Mouse (Mus musculus) MEL (cell line): Measurements from ENCODE around the gene 1500009C09Rik. TPM values are rescaled to one million over a fixed set of nuclear protein-coding genes. Genes with fewer than 3 reads are reported as not detected.
A peak's percentile ranks its signal among the peaks of the same experiment; 100 is the strongest.

Source experiments
- DNase-seq: peaks from one replicate; pipeline ENCODE4 v3.0.0; 2011; ENCODE audit warnings: low read depth, low spot score
- H3K27ac ChIP-seq: 2 replicates; pipeline ENCODE4 v1.5.1; 2012; ENCODE audit warnings: low read depth, mild to moderate bottlenecking, control low read depth, low read length, moderate library complexity; ENCODE audit not compliant: control insufficient read depth
- H3K27me3 ChIP-seq, 2 experiments: fragments of 150-350 bp in 1 of 2; sonication (generic) in 1 of 2; 2 replicates each; pipeline ENCODE4 v1.6.1; 2012; ENCODE audit warnings: low read length in 2 of 2, mild to moderate bottlenecking in 2 of 2, improper control_type of control experiment in 1 of 2, moderate library complexity in 1 of 2; ENCODE audit not compliant: insufficient read depth in 2 of 2, control insufficient read depth in 1 of 2
- H3K36me3 ChIP-seq, 2 experiments: 2 replicates each; pipeline ENCODE4 v1.6.1; 2012 to 2014; ENCODE audit warnings: low read length in 2 of 2, improper control_type of control experiment in 1 of 2, inconsistent platforms in 1 of 2, mild to moderate bottlenecking in 1 of 2; ENCODE audit not compliant: insufficient read depth in 2 of 2, control insufficient read depth in 1 of 2
- H3K4me1 ChIP-seq, 2 experiments: fragments of 150-350 bp in 1 of 2; sonication (generic) in 1 of 2; 2 replicates each; pipeline ENCODE4 v1.6.1; 2012; ENCODE audit warnings: low read length in 2 of 2, improper control_type of control experiment in 1 of 2, mild to moderate bottlenecking in 1 of 2; ENCODE audit not compliant: insufficient read depth in 2 of 2, control insufficient read depth in 1 of 2
- H3K4me3 ChIP-seq, 2 experiments: fragments of 150-350 bp in 1 of 2; sonication (generic) in 1 of 2; 2 replicates each; pipeline ENCODE4 v1.5.1; 2012; ENCODE audit warnings: low read depth in 2 of 2, low read length in 2 of 2, mild to moderate bottlenecking in 2 of 2, moderate library complexity in 2 of 2, control low read depth in 1 of 2, improper control_type of control experiment in 1 of 2; ENCODE audit not compliant: control insufficient read depth in 1 of 2, insufficient read depth in 1 of 2
- H3K79me2 ChIP-seq: 2 replicates; pipeline ENCODE4 v1.6.1; 2012; ENCODE audit warnings: mild to moderate bottlenecking, low read length, moderate library complexity; ENCODE audit not compliant: control insufficient read depth, poor library complexity, insufficient read depth
- H3K9ac ChIP-seq: 2 replicates; pipeline ENCODE4 v1.6.1; 2012; ENCODE audit warnings: low read depth, mild to moderate bottlenecking, control low read depth, low read length, moderate library complexity; ENCODE audit not compliant: control insufficient read depth, poor library complexity, severe bottlenecking
- H3K9me3 ChIP-seq: fragments of 150-350 bp; sonication (generic); replicated peaks from 2 replicates; pipeline ENCODE4 v1.6.1; 2012; ENCODE audit warnings: mild to moderate bottlenecking, low read length, improper control_type of control experiment, moderate library complexity; ENCODE audit not compliant: insufficient read depth
- BHLHE40 ChIP-seq: IDR thresholded peaks from 2 replicates; pipeline ENCODE4 v1.6.1; 2012; ENCODE audit warnings: low read depth, mild to moderate bottlenecking, inconsistent platforms, low read length, improper control_type of control experiment, borderline replicate concordance
- GATA1 ChIP-seq: IDR thresholded peaks from 2 replicates; pipeline ENCODE4 v1.6.1; 2011; ENCODE audit warnings: low read depth, low read length, improper control_type of control experiment
- JUND ChIP-seq: IDR thresholded peaks from 2 replicates; pipeline ENCODE4 v1.6.1; 2011; ENCODE audit warnings: low read depth, mild to moderate bottlenecking, improper control_type of control experiment, low read length
- MAX ChIP-seq: IDR thresholded peaks from 2 replicates; pipeline ENCODE4 v1.6.1; 2011; ENCODE audit warnings: low read length, improper control_type of control experiment
- POLR2A ChIP-seq, 2 experiments: IDR thresholded peaks; 2 replicates each; pipeline ENCODE4 v1.6.1; 2011 to 2012; ENCODE audit warnings: low read length in 2 of 2, mild to moderate bottlenecking in 2 of 2, control low read depth in 1 of 2, improper control_type of control experiment in 1 of 2, low read depth in 1 of 2, moderate library complexity in 1 of 2; ENCODE audit not compliant: control insufficient read depth in 1 of 2, insufficient read depth in 1 of 2, poor library complexity in 1 of 2
- SIN3A ChIP-seq: IDR thresholded peaks from 2 replicates; pipeline ENCODE4 v1.6.1; 2012; ENCODE audit warnings: low read length, improper control_type of control experiment, inconsistent platforms
- USF1 ChIP-seq: IDR thresholded peaks from 2 replicates; pipeline ENCODE4 v1.6.1; 2014; ENCODE audit warnings: low read depth, mild to moderate bottlenecking, inconsistent platforms, low read length, improper control_type of control experiment, moderate library complexity
- ZKSCAN1 ChIP-seq: IDR thresholded peaks from 2 replicates; pipeline ENCODE4 v1.6.1; 2012; ENCODE audit warnings: low read depth, mild to moderate bottlenecking, inconsistent platforms, low read length, improper control_type of control experiment, moderate library complexity
- ZMIZ1 ChIP-seq: IDR thresholded peaks from 2 replicates; pipeline ENCODE4 v1.6.1; 2012; ENCODE audit warnings: low read depth, mild to moderate bottlenecking, inconsistent platforms, low read length, improper control_type of control experiment, moderate library complexity
- polyA plus RNA-seq, 2 experiments: library from polyadenylated mRNA; stranded (reverse) in 1 of 2; unstranded in 1 of 2; fragments of >175 nt in 1 of 2; fragments of >200 nt in 1 of 2; gene quantifications; 2 replicates each; pipeline versions ENCODE4 v1.2.1 to v1.2.4; 2012; ENCODE audit warnings: low replicate concordance in 2 of 2, low read depth in 1 of 2; ENCODE audit not compliant: insufficient read length in 2 of 2, insufficient read depth in 1 of 2, missing spikeins in 1 of 2
- total RNA-seq: library from RNA; depleted of rRNA; stranded (reverse); fragments of 300-350 nt; gene quantifications from 2 replicates; pipeline ENCODE4 v1.2.3, GENCODE M21; 2012

1500009C09Rik gene
- total and polyA plus RNA-seq, 3 experiments, result not detected

DNA sequence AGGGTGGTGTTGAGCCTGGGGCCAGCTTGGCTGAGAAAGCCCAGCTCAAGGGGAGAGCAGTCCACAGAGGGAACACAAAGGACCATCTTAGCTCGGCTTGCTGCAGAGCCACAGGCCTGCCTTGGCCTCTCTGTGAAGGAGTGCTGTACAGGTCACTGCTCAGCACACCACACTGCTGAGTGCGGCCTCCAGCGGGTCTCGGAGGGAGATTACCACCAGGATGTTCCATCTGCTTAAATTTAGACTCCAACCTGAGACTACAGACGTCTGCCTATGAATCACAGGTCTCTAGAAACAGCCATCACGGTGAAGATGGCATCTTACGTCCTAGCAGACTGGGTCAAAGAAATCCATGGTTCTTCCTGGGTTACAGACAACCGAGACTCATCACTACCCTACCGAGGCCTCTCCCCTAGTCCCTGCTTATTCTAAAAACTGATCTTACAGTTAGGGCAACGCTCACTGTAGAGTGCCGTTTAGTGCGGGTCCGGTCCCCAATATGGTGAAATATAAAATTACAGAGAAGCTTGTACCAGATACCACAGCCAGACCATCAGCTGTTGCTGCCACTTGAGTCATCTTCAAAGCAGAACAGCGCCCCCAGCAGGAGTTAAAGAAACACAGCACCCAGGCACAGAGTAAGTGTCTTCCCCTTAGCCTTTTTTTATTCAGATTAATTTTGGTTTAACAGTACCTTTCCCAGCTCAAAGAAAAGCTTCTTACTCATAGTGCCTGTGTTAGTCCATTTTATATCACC is 30.9 kb upstream of the 1500009C09Rik start (continued):
- TF ChIP-seq ZMIZ1, result no peak

DNA sequence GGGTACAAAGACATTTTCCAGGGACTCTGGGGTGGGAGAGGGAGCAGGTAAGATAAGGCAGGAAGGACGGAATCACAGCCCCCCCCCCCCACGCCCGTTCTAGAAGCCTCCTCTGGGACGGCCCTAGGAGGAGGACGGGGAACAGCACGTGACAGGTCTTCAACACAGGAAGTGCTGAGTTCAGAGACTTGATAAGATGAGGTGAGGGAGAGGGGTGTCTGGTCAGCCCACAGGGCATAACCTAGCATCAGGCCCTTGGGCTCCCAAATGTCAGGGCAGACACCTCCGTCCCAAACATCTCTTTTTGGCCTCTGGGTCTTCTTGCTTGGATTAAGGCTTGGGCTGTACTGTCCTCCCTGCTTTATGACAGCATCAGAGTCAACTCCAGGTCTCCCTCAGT is 28.9 kb upstream of the 1500009C09Rik start:
- Histone ChIP-seq H3K9me3 (no peaks in the 10 kb centered on the region), H3K27me3 (no peaks in the 10 kb centered on the region), H3K27ac (no peak overlapping the region), H3K36me3 (peaks cover 0 to 7% of the 10 kb centered on the region in 2 experiments; a peak in 2 of 4 replicates), H3K9ac (no peak overlapping the region), H3K4me1 (peaks cover 0 to 24% of the 10 kb centered on the region in 2 experiments), H3K79me2 (no peaks in the 10 kb centered on the region), H3K4me3 (no peak overlapping the region)
- no peak for DNase-seq
- TF ChIP-seq ZKSCAN1, result no peak
- TF ChIP-seq USF1, result peak; percentile 62
- TF ChIP-seq BHLHE40, result no peak

DNA sequence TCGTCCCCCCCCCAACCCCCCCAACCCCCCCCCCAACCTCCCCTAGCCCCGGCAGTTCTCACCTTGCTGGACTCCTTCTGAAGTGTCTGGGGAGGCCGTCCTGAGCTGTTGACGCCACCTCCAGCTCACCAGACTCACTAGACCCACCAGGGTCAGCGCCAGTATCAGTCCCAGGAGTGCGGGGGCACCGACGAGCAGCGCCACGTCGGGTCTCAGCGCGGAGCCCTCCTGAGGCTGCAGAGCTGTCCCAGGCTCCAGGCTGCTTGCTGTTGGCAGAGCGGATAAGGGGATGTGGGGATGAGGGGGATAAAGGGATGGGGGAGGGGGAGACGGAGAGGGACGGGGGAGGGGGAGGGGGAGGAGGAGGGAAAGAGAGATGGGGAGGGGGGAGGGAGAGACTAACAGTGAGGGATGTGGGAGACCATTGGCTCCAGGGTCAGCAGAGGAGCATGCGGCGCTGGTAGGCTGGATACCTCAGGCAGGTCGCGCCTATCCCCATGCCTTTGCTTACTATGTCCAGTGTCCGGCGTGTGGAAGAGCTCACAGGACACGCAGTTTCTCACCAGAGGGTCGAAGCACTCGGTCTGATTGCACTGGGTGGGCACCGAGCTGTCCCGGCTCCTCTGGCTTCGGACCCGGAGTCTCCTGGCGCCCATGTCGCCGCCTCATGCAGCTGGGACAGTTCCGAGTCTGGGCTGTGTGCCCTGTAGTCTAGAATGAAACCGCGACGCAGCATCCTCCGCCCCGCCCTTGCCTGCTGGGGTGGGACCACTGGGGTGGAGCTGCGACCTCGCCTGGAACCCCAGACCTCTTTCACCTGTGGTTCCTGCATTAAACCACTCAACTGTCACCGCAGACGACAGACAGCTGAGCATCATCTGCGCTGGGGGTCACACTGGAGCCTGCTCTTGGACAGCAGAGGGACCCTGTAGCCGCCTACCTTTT is 28.3 kb upstream of the 1500009C09Rik start, which contains the start of gene Tnfrsf13c:
Gene Tnfrsf13c, minus strand, starts transcription at position 713 of the 945 bp plus-strand sequence.
- DNase-seq, result peak; percentile 64

DNA sequence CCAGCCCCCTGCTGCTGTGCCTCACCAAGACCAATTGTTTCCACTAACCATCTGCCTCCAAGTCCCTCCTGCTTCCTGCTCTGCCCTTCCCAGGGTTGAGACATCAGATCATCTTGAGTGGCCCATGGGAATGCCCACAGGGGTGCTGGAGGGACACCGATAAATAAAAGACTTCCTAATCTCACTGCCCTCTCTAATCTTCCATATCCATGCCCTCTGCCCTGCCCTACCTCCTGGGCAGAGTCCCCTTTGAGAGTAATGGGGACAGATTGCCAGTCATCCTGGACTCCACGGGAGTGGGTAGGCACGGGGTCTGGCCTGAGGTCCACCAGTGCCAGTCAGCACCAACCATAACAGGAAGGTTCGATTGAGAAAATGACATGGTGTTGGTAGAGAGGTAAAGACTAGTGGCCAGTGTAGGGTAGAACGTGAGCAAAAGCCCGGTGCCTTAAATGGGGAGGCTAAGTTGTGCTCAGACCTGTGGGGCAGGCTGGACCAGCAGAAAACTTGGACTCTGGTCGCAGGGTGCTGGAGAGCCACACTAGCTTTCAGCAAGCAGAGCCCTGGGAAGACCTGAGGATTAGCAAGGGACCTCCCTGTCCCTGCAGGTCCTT is 27.5 kb upstream of the 1500009C09Rik start:
- H3K4me3 ChIP-seq, result peak overlapping the region; percentile 45 to 54
- peak; percentile 24 for DNase-seq
- H3K9ac ChIP-seq, result no peak overlapping the region
- TF ChIP-seq JUND (no peak), GATA1 (peak; percentile 12; the same call in 1 of the 2 replicates)
- TF ChIP-seq, all 39 proteins: peak for 1
- Histone ChIP-seq H3K36me3 (peaks cover 0 to 6% of the 10 kb centered on the region in 2 experiments; a peak in 2 of 4 replicates), H3K9me3 (no peaks in the 10 kb centered on the region), H3K27ac (no peak overlapping the region), H3K79me2 (no peaks in the 10 kb centered on the region), H3K4me1 (peaks cover 0 to 28% of the 10 kb centered on the region in 2 experiments; a peak in 3 of 4 replicates), H3K27me3 (no peaks in the 10 kb centered on the region)

More for the DNA sequence above, 28.3 kb upstream of the 1500009C09Rik start, which contains the start of gene Tnfrsf13c:
- Histone ChIP-seq H3K27me3 (no peaks in the 10 kb centered on the region), H3K4me1 (peaks cover 0 to 24% of the 10 kb centered on the region in 2 experiments; a peak in 3 of 4 replicates), H3K79me2 (no peaks in the 10 kb centered on the region), H3K27ac (no peak within 1 kb of the TSS), H3K36me3 (peaks cover 0 to 5% of the 10 kb centered on the region in 2 experiments; a peak in 2 of 4 replicates), H3K9ac (peak within 1 kb of the TSS; percentile 57), H3K9me3 (no peaks in the 10 kb centered on the region), H3K4me3 (peak within 1 kb of the TSS; percentile 45 to 54)
- peak; percentile 45; the same call in 1 of the 2 replicates for TF ChIP-seq MAX
- TF ChIP-seq SIN3A, result 0 out of 2 replicates have a peak, but pooled peaks have one; percentile 19
- no peak for TF ChIP-seq POLR2A (IDR thresholded peaks at IDR 0.05; ENCODE audit: control insufficient read depth in 1 of 2, insufficient read depth in 1 of 2, low read depth in 1 of 2, low read length in 2 of 2, poor library complexity in 1 of 2)
